ENCODE assay signal across 20 mouse cellular contexts in the genomic region with DNA sequence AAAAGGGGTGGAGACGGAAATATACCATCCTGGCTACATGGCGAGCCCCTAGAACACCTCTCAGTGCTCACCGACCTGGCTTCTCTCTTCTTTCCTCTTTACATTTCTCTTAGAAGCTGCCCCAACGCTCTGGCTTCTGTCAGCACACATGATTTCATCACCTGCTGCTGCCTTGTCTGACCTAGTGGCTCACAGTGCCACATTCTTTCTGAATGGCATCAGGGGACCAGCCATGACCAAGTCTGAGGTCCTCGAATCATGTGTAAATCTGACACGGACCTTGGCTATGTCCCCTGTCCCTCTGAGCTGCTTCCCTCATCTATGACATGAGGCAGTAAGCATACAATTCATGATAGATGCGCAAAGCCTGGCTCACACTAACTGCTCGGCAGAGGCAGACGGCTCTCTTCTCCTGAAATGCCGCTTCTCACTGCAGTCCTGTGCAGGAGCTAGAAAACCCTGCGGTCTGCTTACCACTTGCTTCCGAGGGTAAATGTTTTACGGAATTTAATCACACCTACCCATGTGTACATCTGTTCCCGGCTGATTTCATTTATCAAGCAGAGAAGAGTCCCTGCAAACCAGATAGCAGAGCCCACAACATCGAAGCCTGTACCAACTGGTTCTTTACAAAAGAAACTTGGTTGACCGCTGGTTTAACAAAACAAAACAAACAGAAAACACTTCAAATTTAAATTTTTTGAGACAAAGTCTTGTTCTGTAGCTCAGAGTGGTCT.
DNase-seq lines count a peak whose midpoint lies in the region; ATAC-seq lines count a peak whose summit lies in the region.
"Had no signal": no experiment of that assay in that cellular context is flagged by ENCODE, and none has a peak within 500 bp of the region (broad histone marks: within the 10 kb centered on the region; RNA-seq: fewer than 3 reads in every experiment).

No protein-coding gene starts in this region.

- H3K27ac ChIP-seq in heart, embryonic 13.5 days (replicated peaks): 0 out of 2 replicates have a peak overlapping the region, but pooled peaks have one; percentile 12
- peak overlapping the region; percentile 35 for H3K27ac ChIP-seq in liver, embryonic 15.5 days (replicated peaks)
- H3K27ac ChIP-seq: embryonic facial prominence, embryonic 15.5 days; heart, embryonic 15.5 days; hindbrain, embryonic 15.5 days; intestine, embryonic 15.5 days had no signal

- H3K27me3 ChIP-seq in heart, embryonic 13.5 days (replicated peaks): peaks cover 20% of the 10 kb centered on the region
- no peaks in the 10 kb centered on the region for H3K27me3 ChIP-seq in liver, embryonic 15.5 days
- H3K27me3 ChIP-seq: embryonic facial prominence, embryonic 15.5 days; hindbrain, embryonic 15.5 days; intestine, embryonic 15.5 days had no signal

- no peak overlapping the region for H3K4me3 ChIP-seq in heart, embryonic 13.5 days
- no peak overlapping the region for H3K4me3 ChIP-seq in liver, embryonic 15.5 days (replicated peaks)
- H3K4me3 ChIP-seq: embryonic facial prominence, embryonic 15.5 days; heart, embryonic 15.5 days; hindbrain, embryonic 15.5 days; intestine, embryonic 15.5 days had no signal

- no peak for ATAC-seq in heart, embryonic 13.5 days (ENCODE audit: extremely low read depth, insufficient number of reproducible peaks, low FRiP score, low TSS enrichment)
- peak; percentile 60 for ATAC-seq in liver, embryonic 15.5 days (ENCODE audit: insufficient read depth)
- ATAC-seq: intestine, embryonic 15.5 days had no signal

- 41% methylated on average over 16 of the region's 16 CpGs for WGBS in heart, embryonic 13.5 days
- WGBS in liver, embryonic 15.5 days (ENCODE audit: insufficient replicate concordance): 48% methylated on average over 16 of the region's 16 CpGs

- H3K36me3 ChIP-seq in heart, embryonic 13.5 days: no peaks in the 10 kb centered on the region
- no peaks in the 10 kb centered on the region for H3K36me3 ChIP-seq in liver, embryonic 15.5 days (replicated peaks)
- H3K36me3 ChIP-seq: embryonic facial prominence, embryonic 15.5 days; heart, embryonic 15.5 days; hindbrain, embryonic 15.5 days; intestine, embryonic 15.5 days had no signal

- intact Hi-C loops in heart, postnatal 25 days (cut with DNase I): no loop called here

- peak overlapping the region; percentile 12; the same call in 1 of the 2 replicates for H3K4me2 ChIP-seq in heart, embryonic 13.5 days
- no peak overlapping the region; the same call in 1 of the 2 replicates for H3K4me2 ChIP-seq in liver, embryonic 15.5 days
- H3K4me2 ChIP-seq: embryonic facial prominence, embryonic 15.5 days; heart, embryonic 15.5 days; hindbrain, embryonic 15.5 days; intestine, embryonic 15.5 days; midbrain, embryonic 11.5 days had no signal

- no peak overlapping the region for H3K9ac ChIP-seq in heart, embryonic 13.5 days
- H3K9ac ChIP-seq in liver, embryonic 15.5 days: no peak overlapping the region
- H3K9ac ChIP-seq: embryonic facial prominence, embryonic 15.5 days; heart, embryonic 15.5 days; hindbrain, embryonic 15.5 days; intestine, embryonic 15.5 days had no signal

- DNase-seq in heart, postnatal 25 days (ENCODE audit: low spot score): no peak
- peak; percentile 83 for DNase-seq in MEL-GATA-1-ER (ENCODE audit: extremely low read depth, low read depth)
- peak; percentile 12 for DNase-seq in c-Kit-positive CD71-positive TER-119-positive erythroid progenitor cells, embryonic 14.5 days (ENCODE audit: low spot score)
- no peak for DNase-seq in adrenal gland, postnatal 14 days
- no peak for DNase-seq in urinary bladder, postnatal 25 days (ENCODE audit: low spot score)
- no peak for DNase-seq in kidney, postnatal 25 days
- DNase-seq: adrenal gland, adult 8-10 months; cerebellum, adult 11-12 months; cerebellum, postnatal 25 days; gastrocnemius, postnatal 10 days; kidney, postnatal 36 days; lung, adult 2 months; retina, postnatal 1 day had no signal

- H3K9me3 ChIP-seq in heart, embryonic 13.5 days: no peaks in the 10 kb centered on the region
- H3K9me3 ChIP-seq in liver, embryonic 15.5 days (replicated peaks): no peaks in the 10 kb centered on the region
- H3K9me3 ChIP-seq: embryonic facial prominence, embryonic 15.5 days; heart, embryonic 15.5 days; hindbrain, embryonic 15.5 days; intestine, embryonic 15.5 days had no signal

- peaks cover 23% of the 10 kb centered on the region for H3K4me1 ChIP-seq in heart, embryonic 13.5 days
- H3K4me1 ChIP-seq in liver, embryonic 15.5 days (replicated peaks): peaks cover 4% of the 10 kb centered on the region
- H3K4me1 ChIP-seq: embryonic facial prominence, embryonic 15.5 days; hindbrain, embryonic 15.5 days; intestine, embryonic 15.5 days had no signal

Comparison
In these comparisons a context has a peak if more than half of its experiments do, and no peak if none do; other contexts are left out.
1. DNase-seq: peak in MEL-GATA-1-ER (single experiment) and c-Kit-positive CD71-positive TER-119-positive erythroid progenitor cells, embryonic 14.5 days (single experiment); none in heart, postnatal 25 days (single experiment), adrenal gland, postnatal 14 days (single experiment), urinary bladder, postnatal 25 days (single experiment) and kidney, postnatal 25 days (0 of 2).